Mouse (Mus musculus) limb, embryonic 14.5 days (tissue): Measurements from ENCODE around the gene Rspo1. TPM values are rescaled to one million over a fixed set of nuclear protein-coding genes. Genes with fewer than 3 reads are reported as not detected.

ENCODE experiments used
- ATAC-seq: fragments of 200-750 bp; cut with Nextera tagmentation; 2 replicates; pipeline ENCODE4 v1.8.0; 2017; ENCODE audit warnings: low read depth, moderate number of reproducible peaks, moderate TSS enrichment; ENCODE audit not compliant: low FRiP score
- DNase-seq: peaks from one replicate; pipeline ENCODE4 v3.0.0-alpha.2; 2015; ENCODE audit warnings: low spot score
- H3K27ac ChIP-seq: fragments of 300-500 bp; sonication (generic); replicated peaks from 2 replicates; pipeline ENCODE4 v1.5.1; 2014; ENCODE audit warnings: low read depth, mild to moderate bottlenecking, low read length, moderate library complexity, mixed read lengths
- H3K27me3 ChIP-seq: fragments of 300-500 bp; sonication (generic); 2 replicates; pipeline ENCODE4 v1.6.1; 2014; ENCODE audit warnings: low read length, mixed read lengths; ENCODE audit not compliant: control insufficient read depth, insufficient read depth
- H3K36me3 ChIP-seq: fragments of 300-500 bp; sonication (generic); 2 replicates; pipeline ENCODE4 v1.6.1; 2014; ENCODE audit warnings: mild to moderate bottlenecking, low read length, moderate library complexity, mixed read lengths; ENCODE audit not compliant: control insufficient read depth, insufficient read depth
- H3K4me1 ChIP-seq: fragments of 300-500 bp; sonication (generic); 2 replicates; pipeline ENCODE4 v1.6.1; 2014; ENCODE audit warnings: antibody characterized with exemption, low read length, mixed read lengths; ENCODE audit not compliant: control insufficient read depth, insufficient read depth
- H3K4me2 ChIP-seq: fragments of 300-500 bp; sonication (generic); replicated peaks from 2 replicates; pipeline ENCODE4 v1.6.1; 2014; ENCODE audit warnings: low read depth, mild to moderate bottlenecking, low read length, moderate library complexity; ENCODE audit not compliant: severe bottlenecking
- H3K4me3 ChIP-seq: fragments of 300-500 bp; sonication (generic); replicated peaks from 2 replicates; pipeline ENCODE4 v1.5.1; 2014; ENCODE audit warnings: low read length
- H3K9ac ChIP-seq: fragments of 300-500 bp; sonication (generic); 2 replicates; pipeline ENCODE4 v1.6.1; 2014; ENCODE audit warnings: mild to moderate bottlenecking, low read depth, low read length, moderate library complexity; ENCODE audit not compliant: severe bottlenecking
- H3K9me3 ChIP-seq: fragments of 300-500 bp; sonication (generic); 2 replicates; pipeline ENCODE4 v1.6.1; 2016; ENCODE audit warnings: low read length; ENCODE audit not compliant: control insufficient read depth
- POLR2A ChIP-seq: fragments of 200-500 bp; IDR thresholded peaks from 2 replicates; pipeline ENCODE4 v1.8.0; 2012; ENCODE audit warnings: inconsistent platforms, mild to moderate bottlenecking, moderate library complexity, borderline replicate concordance; ENCODE audit not compliant: insufficient read depth, insufficient read length; ENCODE audit errors: extremely low read depth
- WGBS: fragments of 180-500 bp; shearing (Covaris S2); extraction: QIAGEN DNeasy Blood & Tissue Kit; methylation state at CpG from one replicate; pipeline ENCODE4 v1.1.7; 2014; 5-methylcytosine and 5-hydroxymethylcytosine counted together
- polyA plus RNA-seq, 2 experiments: library from polyadenylated mRNA; depleted of rRNA in 1 of 2; stranded (reverse) in 1 of 2; unstranded in 1 of 2; fragments of >200 nt; fragmentation: Nextera tagmentation in 1 of 2; extraction: Ambion mirVana in 1 of 2; gene quantifications; 2 replicates each; pipeline versions ENCODE4 v1.2.1 to v1.2.3; 2012 to 2014

The Rspo1 gene
- polyA plus RNA-seq, 2 experiments = 5.5 to 8.8 TPM

DNA sequence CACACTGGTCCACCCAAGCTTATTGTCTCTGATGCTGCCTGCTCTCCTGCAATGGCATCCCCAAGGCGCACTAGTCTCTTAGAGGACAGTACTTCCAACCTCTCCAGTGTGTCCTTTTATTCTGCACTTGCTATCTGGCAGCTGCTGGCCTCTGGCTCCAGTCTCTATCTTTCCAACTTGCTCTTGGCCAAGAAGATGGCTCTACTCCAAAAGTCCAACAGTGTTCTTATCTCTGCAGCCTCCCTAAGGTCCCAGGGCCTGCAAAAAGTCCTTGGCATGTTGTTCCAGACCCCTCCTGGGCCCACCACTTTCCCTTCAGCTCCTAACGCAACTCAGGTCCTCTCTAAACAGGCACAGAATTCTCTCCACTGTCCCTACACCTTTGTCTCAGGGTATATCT lies 28.9 kb upstream of the Rspo1 start:
- H3K4me2 ChIP-seq = no peak overlapping the region
- no peak overlapping the region for H3K4me3 ChIP-seq
- no peak for DNase-seq
- no peak for TF ChIP-seq POLR2A
- H3K27ac ChIP-seq = no peak overlapping the region
- H3K27me3 ChIP-seq = 0 out of 2 replicates have a peak, but pooled peaks cover 3% of the 10 kb centered on the region
- WGBS = 89% methylated on average over 2 of the region's 2 CpGs
- H3K9me3 ChIP-seq = no peaks in the 10 kb centered on the region
- H3K36me3 ChIP-seq = no peaks in the 10 kb centered on the region
- no peak overlapping the region for H3K9ac ChIP-seq
- H3K4me1 ChIP-seq = no peaks in the 10 kb centered on the region
- ATAC-seq = no peak

- ATAC-seq = no peak
- Histone ChIP-seq H3K36me3 (no peaks in the 10 kb centered on the region), H3K9me3 (no peaks in the 10 kb centered on the region), H3K4me3 (no peak overlapping the region), H3K27me3 (peaks cover 1% of the 10 kb centered on the region; the same call in 1 of the 2 replicates), H3K4me2 (no peak overlapping the region), H3K9ac (no peak overlapping the region), H3K27ac (no peak overlapping the region), H3K4me1 (no peaks in the 10 kb centered on the region)
- DNase-seq = no peak
- 38% methylated on average over 11 of the region's 11 CpGs for whole genome bisulfite sequencing
- no peak for TF ChIP-seq POLR2A
These were observed 27.2 kb upstream of the Rspo1 start for GRCm38 (mm10) chr4:124959062-124959461.

DNA sequence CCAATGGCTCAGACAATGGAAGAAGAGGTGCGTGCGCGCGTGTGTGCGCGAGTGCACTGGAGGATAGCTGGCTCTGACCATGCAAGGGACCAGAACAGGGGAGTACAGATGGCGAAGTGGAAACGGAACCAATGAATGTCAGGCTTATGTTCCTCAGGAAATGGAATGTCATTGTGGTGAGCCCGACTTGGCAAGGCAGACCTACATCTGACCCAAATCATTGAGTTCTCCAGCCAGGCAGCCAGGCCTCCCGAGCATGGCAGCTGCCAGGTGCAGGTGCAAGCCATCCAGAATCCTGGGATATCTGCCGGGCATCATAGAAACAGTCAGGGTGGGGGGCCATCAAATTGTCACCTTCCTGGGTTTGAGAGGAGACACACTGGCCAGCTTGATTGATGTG lies 25.3 kb upstream of the Rspo1 start:
- Histone ChIP-seq H3K9ac (no peak overlapping the region), H3K4me1 (no peaks in the 10 kb centered on the region), H3K27me3 (peaks cover 9% of the 10 kb centered on the region; the same call in 1 of the 2 replicates), H3K36me3 (no peaks in the 10 kb centered on the region), H3K4me3 (no peak overlapping the region), H3K4me2 (no peak overlapping the region), H3K9me3 (no peaks in the 10 kb centered on the region), H3K27ac (no peak overlapping the region)
- ATAC-seq = no peak
- DNase-seq = no peak
- no peak for TF ChIP-seq POLR2A
- 85% methylated on average over 11 of the region's 11 CpGs for WGBS

DNA sequence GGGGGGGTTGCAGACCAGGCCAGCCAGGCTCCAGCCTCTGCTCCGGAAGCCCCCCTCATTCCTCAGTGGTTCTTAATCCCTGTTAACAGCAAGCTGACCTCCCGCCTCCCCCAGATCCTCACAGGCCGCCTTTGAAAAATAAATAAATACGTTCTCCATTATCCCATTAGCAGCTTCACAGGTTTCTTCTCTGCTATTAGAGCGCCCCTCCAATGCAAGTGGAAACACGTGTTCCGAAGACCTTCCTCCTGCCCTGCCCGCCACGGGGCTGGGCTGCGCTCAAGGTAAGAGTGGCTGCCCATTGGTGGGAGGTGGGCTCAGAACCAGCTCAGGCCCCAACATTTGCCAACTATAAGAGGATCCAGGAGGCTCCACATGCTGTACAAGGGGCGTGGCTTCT lies 23.7 kb upstream of the Rspo1 start:
- H3K9ac ChIP-seq = no peak overlapping the region
- H3K9me3 ChIP-seq = no peaks in the 10 kb centered on the region
- DNase-seq (no peak), ATAC-seq (no peak)
- TF ChIP-seq POLR2A = no peak
- no peak overlapping the region for H3K27ac ChIP-seq
- no peak overlapping the region for H3K4me2 ChIP-seq
- no peaks in the 10 kb centered on the region for H3K36me3 ChIP-seq
- no peaks in the 10 kb centered on the region for H3K4me1 ChIP-seq
- H3K4me3 ChIP-seq = no peak overlapping the region
- peaks cover 9% of the 10 kb centered on the region; the same call in 1 of the 2 replicates for H3K27me3 ChIP-seq
- 23% methylated on average over 11 of the region's 11 CpGs for WGBS

DNA sequence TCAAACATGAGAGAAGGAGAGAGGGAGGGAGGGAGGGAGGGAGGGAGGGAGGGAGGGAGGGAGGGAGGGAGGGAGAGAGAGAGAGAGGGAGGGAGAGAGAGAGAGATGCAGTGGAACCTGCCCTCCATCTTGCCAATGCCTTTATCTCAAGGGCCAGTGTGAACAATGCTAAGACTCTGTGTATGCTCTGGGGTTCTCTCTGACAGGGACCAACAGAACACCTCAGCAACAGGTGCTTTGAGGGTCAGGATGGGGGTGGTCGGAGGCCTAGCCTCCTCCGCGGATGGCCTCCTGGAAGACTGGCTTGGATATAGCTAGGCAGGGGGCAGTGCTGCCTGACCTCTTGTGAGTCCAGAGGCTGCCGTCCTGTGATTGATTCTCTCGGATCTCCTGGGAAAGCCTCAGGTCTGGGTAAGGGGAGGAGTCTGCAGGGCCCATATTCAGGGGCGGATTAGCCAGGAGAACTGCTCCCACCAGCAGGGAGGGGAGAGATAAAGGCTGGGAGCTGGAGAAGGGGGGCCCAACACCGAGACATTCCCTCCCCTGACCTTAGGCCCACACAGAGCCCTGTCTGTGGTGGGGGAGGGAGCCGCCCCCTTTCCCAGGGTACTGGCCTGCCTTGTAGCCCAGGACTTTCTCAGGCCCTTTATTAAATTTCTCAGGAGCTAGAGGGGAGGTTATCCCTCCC lies 21.2 kb upstream of the Rspo1 start:
- H3K4me1 ChIP-seq = peaks cover 9% of the 10 kb centered on the region
- 11% methylated on average over 8 of the region's 8 CpGs for WGBS
- H3K9me3 ChIP-seq = no peaks in the 10 kb centered on the region
- H3K9ac ChIP-seq = no peak overlapping the region
- H3K4me3 ChIP-seq = no peak overlapping the region
- H3K4me2 ChIP-seq = no peak overlapping the region
- H3K27me3 ChIP-seq = peaks cover 9% of the 10 kb centered on the region; the same call in 1 of the 2 replicates
- no peaks in the 10 kb centered on the region for H3K36me3 ChIP-seq
- ATAC-seq (no peak), DNase-seq (no peak)
- no peak for TF ChIP-seq POLR2A
- no peak overlapping the region for H3K27ac ChIP-seq
